Mouse (Mus musculus) c-Kit-positive CD71-negative TER-119-negative erythroid progenitor cells, embryonic 14.5 days (primary cell): ENCODE results near the gene Ifitm2.

ENCODE experiments used
- DNase-seq: peaks from one replicate; pipeline ENCODE4 v3.0.0-alpha.2; 2013; ENCODE audit warnings: low read depth

The Ifitm2 gene

DNA sequence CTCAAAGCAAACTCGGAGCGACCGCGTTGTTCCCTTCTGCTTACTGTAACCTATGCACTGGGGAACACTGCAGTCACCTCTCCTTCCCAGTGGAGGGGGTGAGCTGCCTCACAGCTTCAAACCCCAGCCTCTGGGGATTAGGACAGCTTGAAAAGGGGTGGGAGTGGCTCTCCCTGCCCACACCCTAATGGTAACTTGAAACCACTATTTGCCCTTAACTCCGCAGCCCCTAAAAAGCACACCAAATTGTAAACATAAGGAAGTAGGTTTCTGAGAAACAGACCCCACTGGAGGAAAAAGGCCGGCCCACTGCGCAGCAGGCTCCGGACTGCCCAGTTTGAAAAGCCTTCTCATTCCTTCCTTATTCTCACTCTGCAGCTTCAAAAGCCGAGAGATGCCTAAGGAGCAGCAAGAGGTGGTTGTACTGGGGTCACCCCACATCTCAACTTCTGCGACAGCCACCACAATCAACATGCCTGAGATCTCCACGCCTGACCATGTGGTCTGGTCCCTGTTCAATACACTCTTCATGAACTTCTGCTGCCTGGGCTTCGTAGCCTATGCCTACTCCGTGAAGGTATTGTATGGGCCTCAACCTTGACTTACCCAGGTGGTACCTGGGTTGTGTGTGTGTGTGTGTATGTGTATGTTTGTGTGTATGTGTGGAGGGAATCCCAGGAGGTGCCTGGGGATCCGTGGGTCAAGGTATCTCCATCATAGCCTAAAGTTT, 12.2 kb upstream of the Ifitm2 start:
- DNase-seq: no peak

DNA sequence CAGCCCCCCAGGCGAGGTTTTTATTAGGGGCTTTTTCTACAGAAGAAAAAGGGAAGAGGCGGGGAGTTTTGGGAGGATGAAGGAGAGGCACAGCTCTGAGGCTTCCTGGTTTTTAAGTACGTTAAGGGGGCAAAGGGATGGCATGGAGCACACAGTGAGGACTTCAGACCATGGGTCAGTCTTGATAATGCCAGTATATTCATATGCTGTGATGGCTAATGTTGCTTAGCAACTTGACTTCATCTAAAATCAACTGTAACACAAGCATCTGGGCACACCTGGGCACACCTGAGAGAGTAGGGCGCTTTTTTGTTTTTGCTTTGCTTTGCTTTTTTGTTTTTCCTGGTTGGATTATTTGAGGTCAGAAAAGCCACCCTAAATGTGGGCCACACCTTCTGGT, 11.1 kb upstream of the Ifitm2 start, which contains the start of gene Ifitm1:
Gene Ifitm1 (plus strand): TSS at position 301 of the 400 bp plus-strand sequence.
- DNase-seq: no peak

DNA sequence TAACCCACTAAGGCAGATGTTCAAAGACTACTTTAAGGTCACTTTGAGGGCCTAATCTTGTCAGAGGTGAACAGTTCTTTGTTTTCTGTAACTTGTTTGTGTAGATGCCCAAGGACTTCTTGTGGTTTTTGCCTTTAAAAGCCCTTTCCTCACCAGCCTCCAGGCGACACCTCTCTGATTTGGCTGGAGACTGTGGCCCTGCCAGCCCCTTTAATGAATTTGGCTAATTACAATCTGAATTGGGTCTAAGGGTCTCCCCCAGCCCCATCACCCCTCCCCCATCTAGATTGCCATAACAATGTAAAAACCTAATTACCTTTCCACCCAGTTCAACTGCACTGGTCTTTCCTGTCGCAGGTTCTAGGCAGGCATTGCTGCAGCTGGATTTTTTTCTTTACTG, 6.9 kb upstream of the Ifitm2 start:
- no peak for DNase-seq

- DNase-seq: no peak
These were observed 5.6 kb upstream of the Ifitm2 start for GRCm38 (mm10) chr7:140961416-140961815.

DNA sequence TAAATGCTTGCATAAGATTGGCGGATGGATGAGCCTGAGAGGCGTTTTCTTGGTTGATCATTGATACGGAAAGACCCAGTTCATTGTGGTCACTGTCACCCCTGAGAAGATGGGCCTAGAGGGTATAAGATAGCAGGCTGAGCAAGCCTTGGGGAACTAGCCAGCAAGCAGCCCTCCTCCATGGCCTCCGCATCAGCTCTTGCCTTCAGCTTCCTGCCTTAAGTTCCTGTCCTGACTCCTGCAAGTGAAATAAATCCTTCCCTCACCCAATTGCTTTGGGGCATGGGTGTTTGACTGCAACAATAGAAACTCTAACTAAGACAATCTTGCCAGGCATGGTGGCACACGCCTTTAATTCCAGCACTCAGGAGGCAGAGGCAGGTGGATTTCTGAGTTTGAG, 4.2 kb upstream of the Ifitm2 start:
- no peak for DNase-seq

GRCm38 (mm10) chr7:140959181-140959901, 3.6 kb upstream of the Ifitm2 start:
- DNase-seq: no peak

DNA sequence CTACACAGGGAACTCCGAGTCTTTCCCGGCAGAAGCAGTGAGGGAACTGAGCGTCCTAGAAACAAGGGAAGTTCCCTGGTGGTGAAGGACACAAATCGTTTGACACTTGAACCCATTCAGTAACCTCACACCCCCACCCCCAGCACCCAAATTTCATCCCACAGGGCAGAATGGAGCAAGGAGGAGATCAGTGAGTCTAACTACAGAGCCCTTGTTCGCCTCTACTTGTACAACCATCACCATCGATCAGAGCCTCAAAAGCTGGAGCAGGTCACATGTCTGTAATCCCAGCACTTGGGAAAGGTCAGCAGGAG, 726 bp upstream of the Ifitm2 start:
- DNase-seq: no peak

- no peak for DNase-seq
These were observed 445 bp downstream of the Ifitm2 start for GRCm38 (mm10) chr7:140955342-140955741.

GRCm38 (mm10) chr7:140954733-140955071, 1.1 kb downstream of the Ifitm2 start:
- no peak for DNase-seq

- no peak for DNase-seq
These were observed 1.7 kb downstream of the Ifitm2 start for GRCm38 (mm10) chr7:140953800-140954732.

DNA sequence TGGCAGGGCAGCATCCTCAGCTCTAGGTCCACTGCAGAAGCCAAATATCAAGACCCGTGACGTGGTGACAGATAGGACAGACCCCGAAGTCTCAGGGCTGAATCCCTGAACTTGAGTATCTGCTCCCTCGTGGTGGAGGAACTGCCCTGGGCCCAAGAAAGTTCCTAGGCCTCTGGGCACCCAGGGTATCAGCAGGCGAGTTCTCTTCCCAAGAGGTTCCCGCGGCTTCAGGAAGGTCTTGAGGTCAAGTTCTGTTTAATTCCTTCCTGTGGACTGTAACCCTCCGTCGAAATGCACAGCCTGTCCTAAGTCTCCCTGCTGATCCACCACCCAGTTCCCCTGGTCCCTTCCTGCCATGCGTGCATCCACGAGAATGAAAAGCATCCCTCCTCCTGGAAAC, 2.7 kb downstream of the Ifitm2 start:
- no peak for DNase-seq

DNA sequence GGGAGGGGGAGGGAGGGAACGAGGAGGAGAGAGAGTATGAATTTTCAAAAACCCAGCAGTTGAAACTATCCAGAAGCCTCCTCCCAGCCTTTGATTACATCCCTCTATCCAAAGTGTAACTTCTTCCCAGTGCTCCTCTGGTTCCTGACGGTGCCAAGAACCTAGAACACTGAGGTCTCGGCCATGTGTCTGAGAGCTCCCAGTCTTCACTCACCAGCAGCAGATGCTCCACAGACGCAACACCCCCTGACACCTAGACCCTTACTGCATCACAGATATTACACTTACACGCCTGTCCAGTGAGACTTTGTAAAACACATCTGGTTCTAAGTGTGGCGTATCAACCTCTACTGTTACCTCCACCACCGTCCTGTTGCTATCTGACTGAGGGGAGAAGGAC, 3.3 kb downstream of the Ifitm2 start:
- DNase-seq: no peak

GRCm38 (mm10) chr7:140951765-140952164, 4.0 kb downstream of the Ifitm2 start:
- no peak for DNase-seq

GRCm38 (mm10) chr7:140951051-140951450, 4.7 kb downstream of the Ifitm2 start:
- no peak for DNase-seq

DNA sequence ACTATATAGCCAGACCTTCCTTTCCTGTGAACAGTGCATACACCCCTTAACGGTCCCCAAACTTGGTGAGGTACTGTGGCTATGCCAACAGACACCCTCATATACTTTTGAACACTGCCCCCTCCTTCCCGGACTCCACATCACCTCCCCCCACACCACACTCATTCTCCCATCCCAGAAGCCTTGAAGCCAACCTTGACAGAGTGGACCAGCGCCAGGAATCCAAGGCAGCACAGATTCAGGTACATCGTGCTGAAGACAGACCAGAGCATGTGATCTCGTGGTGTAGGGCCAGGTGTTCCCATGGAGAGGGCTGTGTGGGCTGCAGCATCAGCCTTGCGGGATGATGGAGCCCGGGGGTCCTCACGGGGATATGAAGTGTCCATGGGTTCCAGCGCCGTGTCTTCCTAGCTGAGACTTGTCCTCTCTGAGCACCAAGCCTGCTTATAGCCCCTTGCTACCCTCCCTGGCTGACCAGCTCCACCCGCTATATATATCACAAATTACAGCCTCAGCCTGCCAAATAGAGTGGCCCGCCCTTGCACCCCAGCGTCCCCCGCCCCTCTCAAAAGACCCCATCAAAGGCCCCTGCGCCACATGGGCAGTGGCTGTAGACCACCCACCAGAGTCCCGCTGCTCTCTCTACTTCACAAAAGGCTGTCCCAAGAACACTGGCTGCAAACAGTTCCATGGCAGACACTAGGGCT, 5.8 kb downstream of the Ifitm2 start, which contains the start of gene Ifitm5:
Gene Ifitm5 (minus strand): TSS at position 468 of the 707 bp plus-strand sequence.
- DNase-seq: no peak

- no peak for DNase-seq
These were observed 6.5 kb downstream of the Ifitm2 start for GRCm38 (mm10) chr7:140949255-140949654.

- no peak for DNase-seq
These were observed 7.6 kb downstream of the Ifitm2 start for GRCm38 (mm10) chr7:140948161-140948560.

DNA sequence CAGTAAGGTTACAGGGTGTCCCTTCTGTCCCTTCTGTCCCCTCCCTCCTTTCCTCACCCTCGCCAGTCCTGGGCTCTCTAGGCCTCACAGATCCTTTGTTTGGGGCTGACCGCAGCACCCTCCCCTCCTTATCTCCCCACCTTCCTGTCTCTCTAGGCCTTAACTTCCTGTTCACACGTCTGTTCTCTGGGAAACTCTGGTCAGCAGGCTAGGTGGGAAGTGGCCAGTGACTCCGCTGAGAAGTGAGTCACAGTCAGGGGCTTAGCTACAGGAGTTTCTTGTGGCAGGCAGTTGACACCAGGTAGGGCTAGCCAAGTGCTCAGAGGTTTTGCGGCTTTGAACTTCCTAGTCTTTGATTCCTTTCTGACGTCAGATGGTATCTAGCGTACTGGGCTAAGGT, 8.8 kb downstream of the Ifitm2 start:
- no peak for DNase-seq

DNA sequence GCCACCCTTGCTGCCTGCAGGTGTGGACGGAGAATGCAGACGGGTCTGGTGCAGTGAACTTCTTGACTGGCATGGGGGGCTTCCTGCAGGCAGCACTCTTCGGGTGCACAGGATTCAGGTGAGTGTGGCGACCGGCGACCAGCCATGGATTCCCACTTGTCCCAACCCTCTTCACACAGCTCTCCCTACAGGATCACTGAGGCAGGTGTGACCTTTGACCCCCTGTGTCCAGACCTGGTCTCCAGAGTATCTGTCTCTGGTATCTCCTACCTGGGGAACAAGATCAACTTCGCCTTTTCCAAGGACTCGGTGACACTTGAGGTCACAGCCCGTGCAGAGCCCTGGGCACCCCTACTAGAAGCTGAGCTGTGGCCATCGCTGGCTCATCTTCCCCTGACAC, 9.5 kb downstream of the Ifitm2 start:
- DNase-seq: no peak

DNA sequence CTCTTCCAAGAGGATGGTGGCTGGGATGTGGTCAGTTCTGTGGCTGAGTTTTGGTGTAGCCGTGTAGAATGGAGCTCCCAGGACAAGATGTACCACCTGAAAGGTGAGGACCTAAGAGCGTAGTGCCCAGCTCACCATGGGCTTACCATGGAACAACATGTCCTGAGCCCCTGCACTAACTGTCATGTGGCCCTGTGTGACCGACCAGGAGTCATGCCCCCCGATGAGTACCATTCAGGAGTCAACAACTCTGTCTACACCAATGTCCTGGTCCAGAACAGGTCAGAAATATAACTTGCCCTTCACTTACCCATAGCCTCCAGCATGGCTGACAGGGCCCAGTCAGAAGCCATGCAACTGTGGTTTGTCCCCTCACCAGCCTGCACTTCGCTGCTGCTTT, 10.5 kb downstream of the Ifitm2 start:
- DNase-seq: no peak

- DNase-seq: no peak
These were observed 11.6 kb downstream of the Ifitm2 start for GRCm38 (mm10) chr7:140944236-140944635.

- no peak for DNase-seq
These were observed 12.4 kb downstream of the Ifitm2 start for GRCm38 (mm10) chr7:140943356-140943755.
